Mouse (Mus musculus) testis, adult 2 months (tissue): ENCODE results near the gene Hoxb5.

ENCODE experiments used
- CTCF ChIP-seq: fragments of 200-500 bp; IDR thresholded peaks from 2 replicates; pipeline ENCODE4 v1.5.1; 2012; ENCODE audit warnings: low read depth, mild to moderate bottlenecking, inconsistent platforms, low read length, moderate library complexity; ENCODE audit not compliant: control insufficient read depth, insufficient read depth, insufficient replicate concordance
- POLR2A ChIP-seq: fragments of 200-500 bp; IDR thresholded peaks from 2 replicates; pipeline ENCODE4 v1.6.1; 2012; ENCODE audit warnings: low read depth, mild to moderate bottlenecking, inconsistent platforms, low read length, moderate library complexity; ENCODE audit not compliant: control insufficient read depth

DNA sequence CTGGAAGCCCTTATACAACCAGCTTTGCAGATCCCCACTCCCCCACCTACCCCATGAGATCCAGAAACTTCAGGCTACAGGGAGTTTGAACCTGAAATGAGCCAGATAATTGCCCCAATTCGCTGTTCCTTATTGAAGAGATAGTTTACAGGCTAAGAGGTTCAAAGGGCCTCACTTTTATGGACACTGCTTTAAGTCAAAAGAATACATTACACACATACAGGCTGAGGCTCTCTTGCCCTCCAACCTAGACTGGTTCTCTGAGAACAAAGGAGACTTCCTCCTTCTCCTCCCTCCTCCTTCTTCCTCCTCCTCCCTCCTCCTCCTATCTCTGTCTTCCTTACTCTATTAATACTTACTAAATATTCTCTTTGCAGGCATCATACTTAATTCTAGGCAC is 43.6 kb upstream of the Hoxb5 start:
- TF ChIP-seq CTCF (no peak), POLR2A (no peak)
